Mouse (Mus musculus) MEL-GATA-1-ER (cell line): ENCODE results near the gene Zfp362.

Source experiments
- DNase-seq: peaks from one replicate; pipeline ENCODE4 v3.0.0-alpha.2; 2012; ENCODE audit warnings: low read depth; ENCODE audit errors: extremely low read depth

Zfp362 gene

DNA sequence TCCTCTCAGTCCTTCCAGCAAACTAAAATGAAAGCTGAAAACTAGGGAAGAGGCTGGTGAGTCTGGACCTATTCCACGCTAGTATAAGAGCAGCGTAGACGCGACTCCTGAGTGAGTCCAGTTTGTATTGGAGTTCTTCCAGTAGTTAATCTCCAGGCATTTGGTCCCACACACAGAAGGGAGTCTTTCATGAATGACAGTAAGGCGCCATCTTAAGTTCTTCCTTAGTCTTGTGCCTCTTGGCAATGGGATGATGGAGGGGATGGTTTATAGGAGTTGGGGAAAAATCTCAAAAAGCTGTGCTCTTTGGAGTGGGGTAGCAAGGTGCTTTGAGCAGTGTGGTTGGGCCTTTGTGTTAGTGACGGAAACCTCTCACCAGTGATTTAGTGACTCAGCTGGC is 75.6 kb downstream of the Zfp362 start:
- no peak for DNase-seq

DNA sequence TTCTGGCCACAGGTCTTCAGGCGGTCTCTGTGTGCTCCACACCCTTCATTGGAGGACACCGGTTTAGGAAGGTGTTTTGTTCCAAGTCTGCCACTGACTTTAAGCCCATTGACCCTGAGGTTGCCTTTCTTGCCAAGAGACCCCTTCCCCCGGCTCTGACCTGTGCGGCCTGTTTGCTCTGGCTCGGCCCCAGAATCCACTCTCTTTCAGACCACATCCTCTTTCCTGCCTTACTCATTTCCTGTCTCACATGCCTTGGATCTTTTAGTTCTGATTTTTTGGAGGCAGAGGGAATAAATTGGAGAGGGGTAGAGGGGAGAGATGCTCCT is 76.2 kb downstream of the Zfp362 start:
- no peak for DNase-seq

DNA sequence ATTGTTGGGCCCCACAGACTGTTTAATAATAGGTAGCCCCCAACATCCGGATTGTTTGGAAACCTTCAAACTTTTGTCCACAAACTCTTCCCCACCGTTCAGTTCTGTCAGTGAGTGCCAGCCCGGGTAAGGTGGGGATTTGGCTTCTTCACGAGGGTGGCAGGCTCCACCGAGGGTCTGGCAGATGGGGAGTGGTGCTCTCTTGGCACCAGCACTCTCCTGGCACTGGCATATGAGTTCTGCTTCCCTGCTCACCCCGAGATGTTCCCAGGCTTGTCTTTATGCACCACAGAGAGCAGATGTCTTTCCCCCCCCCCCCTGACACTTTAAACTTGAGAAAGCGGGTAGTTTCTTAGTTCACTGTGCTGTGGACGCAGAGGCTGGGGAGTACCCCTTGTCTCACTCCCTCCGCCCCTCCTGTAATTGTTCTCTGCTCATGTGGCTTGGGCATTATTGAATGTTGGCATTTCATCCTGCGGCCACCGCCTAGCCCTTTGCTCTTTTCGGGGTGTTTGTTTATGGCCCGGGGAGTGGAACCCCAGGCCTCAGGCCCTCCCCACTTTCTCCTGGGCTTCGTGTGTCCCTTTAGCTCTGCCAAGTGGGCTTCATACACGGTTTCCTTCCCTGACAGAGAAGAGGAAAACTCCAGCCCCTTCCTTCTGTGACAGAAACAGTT is 76.7 kb downstream of the Zfp362 start:
- DNase-seq, result no peak

DNA sequence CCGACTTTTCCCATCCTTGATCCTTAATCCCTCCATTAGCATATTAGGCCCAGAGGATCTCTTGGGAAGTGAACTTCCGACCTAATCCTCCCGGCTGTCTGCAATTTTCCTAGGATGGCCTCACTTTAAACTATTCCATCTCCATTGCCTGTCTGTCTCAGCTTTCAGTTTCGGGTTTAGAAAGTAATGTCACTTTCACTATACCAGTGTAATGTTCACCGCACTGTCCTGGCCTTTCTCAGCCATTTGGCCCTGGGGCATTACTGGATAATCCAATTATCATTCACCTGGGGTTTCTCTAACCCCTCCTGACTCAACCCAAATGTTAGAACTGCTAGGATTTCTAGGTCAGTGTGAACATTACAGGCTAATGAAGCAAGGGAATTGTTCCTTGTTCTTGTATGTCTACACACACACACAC is 77.4 kb downstream of the Zfp362 start:
- no peak for DNase-seq

DNA sequence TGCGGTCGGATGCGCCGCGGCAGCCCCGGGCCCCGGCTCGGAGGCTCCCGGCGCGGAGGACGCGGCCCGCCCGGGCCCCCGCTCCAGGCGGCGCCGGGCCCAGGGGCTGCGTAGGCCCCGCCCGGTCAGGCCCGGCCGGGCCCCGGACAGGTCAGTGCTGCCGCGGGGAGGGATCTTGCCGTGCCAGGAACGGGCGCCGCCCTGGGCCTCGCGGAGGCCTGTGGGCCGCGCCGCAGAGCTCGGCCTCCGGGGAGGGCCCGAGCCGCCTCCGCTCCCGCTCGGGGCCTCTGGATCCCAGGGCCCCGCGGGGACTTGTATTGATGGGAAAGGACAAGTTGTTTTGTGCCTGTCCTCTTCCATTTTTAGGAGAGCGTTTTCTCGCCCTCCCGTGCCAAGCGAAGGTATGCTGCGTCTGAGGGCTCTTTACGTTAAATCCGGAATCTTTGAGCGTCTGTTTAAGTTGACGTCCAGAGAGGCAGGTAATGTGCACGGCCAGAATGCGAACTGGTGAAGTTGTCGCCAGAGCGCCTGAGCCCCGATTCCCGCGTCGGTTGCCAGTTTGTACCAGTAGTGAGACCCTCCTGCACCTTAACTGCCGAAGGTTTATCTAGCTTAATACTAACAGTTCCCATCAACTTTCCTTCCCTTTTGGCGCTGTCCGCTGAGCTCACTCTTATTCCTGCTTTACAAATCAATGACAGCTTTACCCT is 78.0 kb downstream of the Zfp362 start:
- no peak for DNase-seq

GRCm38 (mm10) chr4:128727019-128727720 is 78.7 kb downstream of the Zfp362 start:
- DNase-seq, result no peak

- no peak for DNase-seq
These were observed 81.8 kb downstream of the Zfp362 start for GRCm38 (mm10) chr4:128724059-128724458.

DNA sequence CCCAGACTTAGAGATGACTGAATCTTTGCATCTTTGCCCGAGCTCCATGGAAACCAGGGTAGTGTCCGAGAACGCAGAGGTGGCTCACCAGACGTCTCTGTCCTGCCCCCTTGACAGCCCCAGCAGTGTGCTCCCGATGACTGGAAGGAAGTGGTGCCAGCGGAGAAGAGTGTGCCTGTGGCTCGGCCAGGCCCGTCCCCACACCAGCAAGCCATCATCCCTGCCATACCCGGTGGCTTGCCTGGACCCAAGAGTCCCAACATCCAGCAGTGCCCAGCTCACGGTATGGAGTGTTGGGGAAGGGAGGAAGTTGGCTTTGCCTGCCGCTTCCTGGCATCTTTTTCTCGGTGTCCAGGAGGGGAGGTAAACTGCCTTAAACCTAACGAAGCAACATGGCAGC is 82.4 kb downstream of the Zfp362 start:
- no peak for DNase-seq
